Mouse (Mus musculus) v-Abl transformed pro-B cells (cell line): Measurements from ENCODE around the gene Ntng1.
"Not testable (repeated sequence)": the region's sequence is repeated elsewhere in the genome, so short reads cannot be mapped to it uniquely, and the experiment has no call there.

Experiments
- in situ Hi-C, 2 experiments: fragments of 400-800 bp; cut with MboI; formaldehyde crosslinking; loops; one replicate each; pipeline ENCODE4 v1.15.1; 2025; ENCODE audit not compliant: unreplicated experiment in 2 of 2

The Ntng1 gene

GRCm38 (mm10) chr3:109804145-109804544 lies 339.7 kb downstream of the Ntng1 start:
- in situ Hi-C loops, result no loop called here

DNA sequence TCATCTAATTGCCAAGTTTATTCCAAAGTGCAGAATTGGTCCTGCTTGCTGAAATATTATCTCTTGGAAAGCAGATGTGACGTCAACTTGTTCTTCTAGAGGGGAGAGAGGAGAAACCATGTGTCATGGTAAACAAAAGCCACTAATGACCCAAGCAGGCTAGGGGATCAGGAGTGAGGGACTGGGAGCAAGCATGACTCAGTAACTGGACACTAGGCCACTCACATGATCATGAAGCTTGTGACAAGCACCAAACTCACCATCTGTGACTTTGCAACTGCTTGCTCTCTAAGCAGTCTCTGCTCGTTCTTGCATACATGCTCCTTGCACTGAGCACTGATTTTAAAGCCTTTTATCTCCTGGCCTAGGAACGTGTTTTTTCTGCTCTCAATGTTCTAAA lies 340.2 kb downstream of the Ntng1 start:
- in situ Hi-C loops, result no loop called here

GRCm38 (mm10) chr3:109797354-109797753 lies 346.5 kb downstream of the Ntng1 start:
- in situ Hi-C loops, result no loop called here

- in situ Hi-C loops, result no loop called here
These were observed 360.6 kb downstream of the Ntng1 start for GRCm38 (mm10) chr3:109783231-109783630.

DNA sequence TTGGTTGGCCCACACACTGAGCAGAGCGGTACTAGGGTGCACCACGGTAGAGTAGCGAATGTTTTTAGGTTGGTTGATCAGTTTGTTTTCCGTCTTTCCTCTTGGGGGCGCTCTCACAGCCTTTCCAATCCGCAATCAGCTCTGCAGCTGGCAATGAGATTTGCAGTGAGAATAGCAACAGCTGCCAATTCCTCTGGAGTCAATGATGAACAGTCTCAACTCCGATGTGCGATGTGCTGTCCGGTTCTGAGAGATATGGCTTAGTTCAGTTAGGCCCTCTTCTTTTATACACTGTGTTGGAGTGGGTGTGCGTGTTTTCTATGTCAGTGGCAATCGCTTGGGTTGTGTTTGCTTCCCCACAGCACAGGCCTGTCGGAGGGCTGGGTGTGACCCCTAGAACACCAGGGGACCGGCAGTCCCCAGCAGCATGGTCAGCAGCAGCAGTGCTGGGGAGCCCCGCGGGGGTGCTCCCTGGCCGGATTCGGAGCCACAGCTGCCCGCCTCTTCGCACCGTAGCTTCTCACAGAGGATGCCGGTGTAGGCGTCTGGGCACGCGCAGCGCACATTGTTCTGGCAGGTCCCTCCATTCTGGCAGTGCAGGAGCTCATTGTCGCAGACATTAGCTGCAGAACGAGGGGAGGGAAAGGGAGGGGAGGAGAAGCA lies 361.4 kb downstream of the Ntng1 start:
- in situ Hi-C loops, result no loop called here

GRCm38 (mm10) chr3:109781917-109782288 lies 361.9 kb downstream of the Ntng1 start:
- in situ Hi-C loops, result no loop called here

GRCm38 (mm10) chr3:109775200-109775599 lies 368.6 kb downstream of the Ntng1 start:
- in situ Hi-C loops, result no loop called here

- in situ Hi-C loops, result no loop called here
These were observed 371.7 kb downstream of the Ntng1 start for GRCm38 (mm10) chr3:109772120-109772519.

GRCm38 (mm10) chr3:109766939-109767338 lies 376.9 kb downstream of the Ntng1 start:
- in situ Hi-C loops, result no loop called here

DNA sequence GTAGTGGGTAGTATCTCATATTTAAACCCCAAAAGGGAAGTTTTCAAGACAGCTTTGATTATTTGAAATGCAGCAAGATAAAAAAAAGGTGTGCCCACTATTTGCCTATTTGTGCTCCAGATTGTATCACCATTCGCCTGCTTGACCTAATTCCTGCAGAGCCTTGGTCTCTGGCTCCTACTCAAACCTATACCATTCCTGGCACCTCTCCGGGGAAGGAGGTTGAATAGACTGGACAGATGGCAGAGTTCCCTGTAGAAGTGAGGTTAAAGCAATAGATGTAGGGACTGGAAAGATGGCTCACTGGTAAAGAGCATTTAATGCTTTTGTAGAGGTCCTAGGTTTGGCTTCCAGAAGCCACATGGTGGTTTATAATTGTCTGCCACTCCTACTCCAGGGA lies 378.2 kb downstream of the Ntng1 start:
- in situ Hi-C loops, result no loop called here

- in situ Hi-C loops, result no loop called here
These were observed 378.7 kb downstream of the Ntng1 start for GRCm38 (mm10) chr3:109765141-109765540.

- in situ Hi-C loops, result no loop called here
These were observed 387.4 kb downstream of the Ntng1 start for GRCm38 (mm10) chr3:109756426-109756825.

DNA sequence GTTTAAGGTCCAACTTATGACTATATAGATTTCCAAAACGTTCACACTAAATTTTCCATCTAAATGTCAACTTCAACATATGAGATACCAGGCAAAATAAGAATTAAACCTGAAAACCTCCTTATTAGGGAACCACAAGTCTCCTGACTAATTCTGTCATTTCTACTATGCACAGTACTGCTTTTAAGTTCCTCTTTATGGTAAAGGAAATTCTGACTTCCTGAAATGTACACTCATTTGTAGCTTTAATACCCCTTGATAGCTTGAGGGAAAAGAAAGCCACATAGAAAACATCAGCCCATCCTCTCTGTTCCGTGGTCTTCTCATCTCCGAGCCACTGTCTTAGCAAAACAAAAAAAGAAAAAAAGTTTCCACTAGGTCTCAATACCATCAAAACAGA lies 396.2 kb downstream of the Ntng1 start:
- in situ Hi-C loops, result not testable (repeated sequence)

- in situ Hi-C loops, result no loop called here
These were observed 403.2 kb downstream of the Ntng1 start for GRCm38 (mm10) chr3:109740466-109741102.

DNA sequence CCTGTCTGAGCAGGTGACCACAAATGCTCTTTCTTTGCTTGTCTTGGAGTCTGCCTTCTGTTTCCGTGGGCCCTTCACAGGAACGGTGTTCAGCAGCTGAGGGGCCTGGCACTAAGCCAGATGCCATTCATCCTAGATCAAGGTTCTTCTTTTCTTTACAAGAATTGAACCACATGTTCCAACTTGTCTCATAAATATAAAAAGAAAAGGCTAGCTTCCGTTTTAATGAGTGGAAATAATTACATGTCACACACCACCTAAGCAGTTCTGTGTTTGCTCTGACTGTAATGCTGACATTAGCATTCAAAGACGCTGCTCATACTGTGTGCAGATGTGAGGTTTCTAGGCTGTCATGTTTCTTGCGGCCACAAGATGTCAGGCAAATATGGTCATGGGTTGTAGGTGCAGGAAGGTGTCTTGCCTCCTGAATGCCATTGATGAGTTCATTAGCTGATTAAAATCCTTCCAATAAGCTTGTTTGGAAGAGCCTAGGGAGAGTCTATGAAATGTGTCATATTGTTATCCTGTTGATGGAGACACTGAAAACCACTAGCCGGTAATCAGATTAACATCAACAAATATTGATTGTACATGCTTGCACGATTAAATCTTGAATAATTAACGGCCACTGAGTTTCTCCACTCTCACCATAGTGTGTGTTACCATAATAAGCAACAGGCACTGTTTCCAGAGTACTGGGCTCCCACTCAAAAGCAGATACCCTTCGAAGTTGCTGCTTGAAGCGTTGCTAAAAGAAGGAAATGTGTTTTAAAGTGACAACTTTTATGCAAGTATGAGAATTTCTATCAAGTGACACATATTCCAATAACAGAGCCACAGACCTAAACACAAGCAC lies 411.3 kb downstream of the Ntng1 start:
- in situ Hi-C loops, result no loop called here

DNA sequence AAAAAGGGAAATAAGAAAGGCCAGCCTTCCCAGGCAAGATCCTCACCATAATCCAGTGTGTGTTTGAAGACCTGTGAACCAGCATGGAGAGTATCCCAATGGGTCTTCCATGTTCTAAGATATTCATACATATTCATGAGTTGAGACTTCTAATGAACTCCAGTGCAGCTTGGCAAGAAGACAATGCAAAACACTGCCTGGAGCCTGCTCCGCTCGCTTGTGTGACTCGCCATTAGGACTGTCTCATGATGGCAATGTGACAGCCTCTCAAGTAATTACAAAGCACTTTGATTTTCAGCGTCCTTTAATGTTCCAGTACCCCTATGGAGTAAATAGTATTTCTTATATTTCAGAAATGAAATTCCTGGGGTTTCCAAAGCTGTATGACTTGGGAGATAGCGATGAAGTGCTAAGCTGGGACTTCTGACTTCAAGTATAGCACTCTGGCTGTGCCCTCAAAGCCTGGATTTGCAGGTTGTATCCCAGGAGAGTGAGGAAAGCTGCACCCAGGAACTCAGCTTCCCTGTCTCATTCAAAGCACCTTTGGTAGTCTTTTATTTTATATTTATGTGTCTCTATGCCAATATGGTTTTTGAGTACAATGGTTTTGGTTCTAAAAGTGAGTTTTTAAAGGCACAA lies 412.1 kb downstream of the Ntng1 start:
- in situ Hi-C loops, result no loop called here
